Mouse (Mus musculus): ENCODE results near the gene Ell.

GRCm38 (mm10) chr8:70583476-70584387 lies 44.5 kb downstream of the Ell start:
- TF ChIP-seq CTCF (IDR thresholded peaks at IDR 0.05; ENCODE audit: borderline replicate concordance, insufficient read depth, low read length) = no peak
- no peak for TF ChIP-seq POLR2A (IDR thresholded peaks at IDR 0.05; ENCODE audit: low read depth, low read length)

Measured in embryonic fibroblast, embryonic 13.5 days (primary cell).